Mouse (Mus musculus) large intestine, adult 2 months (tissue): Measurements from ENCODE around the gene Med12l. TPM values are rescaled to one million over a fixed set of nuclear protein-coding genes. Genes with fewer than 3 reads are reported as not detected.

Source experiments
- DNase-seq: peaks from one replicate; pipeline ENCODE4 v3.0.0-alpha.2; 2012; ENCODE audit warnings: low read depth, low spot score
- WGBS: fragments of 180-500 bp; shearing (Covaris S2); methylation state at CpG from one replicate; pipeline ENCODE4 v1.1.7; 2018; 5-methylcytosine and 5-hydroxymethylcytosine counted together
- polyA plus RNA-seq: library from polyadenylated mRNA; depleted of rRNA; stranded (reverse); fragments of >200 nt; gene quantifications from 2 replicates; pipeline ENCODE4 v1.2.3, GENCODE M21; 2012

The Med12l gene
- polyA plus RNA-seq, 1 experiment, result 0.14 TPM

DNA sequence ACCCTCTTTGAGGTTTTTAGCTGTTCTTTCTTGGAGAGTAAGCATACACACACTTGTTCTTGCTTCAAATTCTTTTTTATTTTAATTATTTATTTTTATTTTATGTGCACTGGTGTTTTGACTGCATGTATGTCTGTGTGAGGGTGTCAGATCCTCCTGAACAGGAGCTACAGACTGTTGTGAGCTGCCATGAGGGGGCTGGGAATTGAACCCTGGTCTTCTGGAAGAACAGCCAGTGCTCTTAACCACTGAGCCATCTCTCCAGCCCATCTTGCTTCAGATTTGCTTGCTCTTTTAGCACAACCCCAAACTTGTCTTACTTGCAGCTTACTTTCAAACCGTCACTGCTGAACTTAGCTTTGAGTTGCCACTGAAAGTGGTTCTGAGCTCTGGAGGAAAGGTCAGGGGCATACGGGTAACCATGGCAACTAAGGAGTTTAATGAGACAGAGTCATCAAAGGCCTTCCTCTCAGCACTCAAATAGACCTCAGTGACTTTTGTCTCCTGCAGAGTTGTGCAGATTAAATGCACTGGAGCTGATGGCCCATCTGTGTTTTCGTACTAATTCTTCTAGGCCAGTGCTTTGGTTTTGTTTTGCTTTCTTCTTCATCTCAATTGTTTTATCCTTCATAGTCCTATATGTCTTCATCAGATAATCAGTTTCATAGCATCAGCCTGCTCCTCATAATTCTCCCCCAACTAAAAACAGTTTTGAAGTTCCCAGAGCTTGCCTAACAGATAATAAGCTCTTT lies 272.1 kb downstream of the Med12l start:
- 42% methylated on average over 3 of the region's 3 CpGs for WGBS
- DNase-seq, result no peak

DNA sequence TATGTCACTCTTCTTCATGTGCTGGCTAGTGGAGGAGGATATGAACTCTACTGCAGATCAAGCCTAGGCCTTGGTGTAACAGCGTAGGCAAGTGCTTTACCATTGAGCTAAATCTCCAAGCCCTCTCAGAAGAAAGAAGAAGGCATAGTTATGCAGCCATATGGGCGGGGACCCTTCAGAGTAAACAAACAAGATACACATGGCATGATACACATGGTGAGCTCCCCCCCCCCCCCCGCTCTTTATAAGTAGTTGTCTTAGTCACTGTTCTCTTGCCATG lies 272.6 kb downstream of the Med12l start:
- no peak for DNase-seq
- 89% methylated on average over 3 of the region's 3 CpGs for WGBS

DNA sequence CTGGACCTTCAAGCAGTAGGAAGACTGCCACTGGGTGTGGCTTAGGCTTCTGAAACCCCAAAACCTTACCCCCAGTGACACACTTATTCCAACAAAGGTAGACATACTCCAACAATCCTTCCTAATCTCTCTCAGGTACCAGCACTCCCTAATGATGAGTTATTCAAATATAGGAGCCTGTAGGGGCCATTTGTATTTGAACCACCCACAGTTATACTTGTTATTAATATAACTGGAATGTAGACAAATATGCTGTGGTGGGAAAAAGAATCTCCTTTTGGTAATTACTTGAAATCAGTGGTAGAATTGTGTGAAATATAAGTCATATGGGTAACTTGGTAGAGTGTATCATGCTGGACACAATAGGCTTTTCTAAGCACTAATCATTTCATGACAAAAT lies 273.0 kb downstream of the Med12l start:
- DNase-seq, result no peak

- WGBS, result 27% methylated on average over 2 of the region's 2 CpGs
- no peak for DNase-seq
Observed at GRCm38 (mm10) chr3:59290551-59290950, 284.9 kb downstream of the Med12l start.

GRCm38 (mm10) chr3:59293437-59294199 lies 288.0 kb downstream of the Med12l start:
- 85% methylated on average over 5 of the region's 5 CpGs for WGBS
- DNase-seq, result no peak

- 85% methylated on average over 16 of the region's 16 CpGs for WGBS
Observed at GRCm38 (mm10) chr3:59295699-59296562, 290.3 kb downstream of the Med12l start.

GRCm38 (mm10) chr3:59296563-59297130 lies 291.0 kb downstream of the Med12l start:
- no peak for DNase-seq
- 79% methylated on average over 5 of the region's 5 CpGs for WGBS

More at GRCm38 (mm10) chr3:59295699-59296562, 290.3 kb downstream of the Med12l start:
- DNase-seq, result no peak

DNA sequence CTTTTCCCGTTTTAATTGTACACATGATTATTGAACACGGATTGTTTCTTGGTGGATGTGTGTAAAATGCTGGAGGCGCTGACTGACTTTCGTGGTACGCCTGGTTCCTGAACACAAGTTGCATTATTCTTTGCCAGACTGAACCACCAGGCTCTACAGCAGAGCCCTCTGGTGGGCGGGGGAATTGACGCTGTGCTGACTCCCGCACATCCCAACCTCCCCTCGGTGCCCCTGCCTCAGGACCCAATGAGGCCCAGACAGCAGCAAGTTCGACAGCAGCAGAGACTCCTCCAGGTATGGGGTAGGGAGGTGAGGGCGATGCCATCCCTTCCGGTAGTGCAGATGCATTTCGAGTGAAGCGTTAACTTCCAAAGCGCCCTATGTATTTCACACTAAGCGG lies 292.0 kb downstream of the Med12l start:
- WGBS, result 90% methylated on average over 16 of the region's 16 CpGs
- no peak for DNase-seq

DNA sequence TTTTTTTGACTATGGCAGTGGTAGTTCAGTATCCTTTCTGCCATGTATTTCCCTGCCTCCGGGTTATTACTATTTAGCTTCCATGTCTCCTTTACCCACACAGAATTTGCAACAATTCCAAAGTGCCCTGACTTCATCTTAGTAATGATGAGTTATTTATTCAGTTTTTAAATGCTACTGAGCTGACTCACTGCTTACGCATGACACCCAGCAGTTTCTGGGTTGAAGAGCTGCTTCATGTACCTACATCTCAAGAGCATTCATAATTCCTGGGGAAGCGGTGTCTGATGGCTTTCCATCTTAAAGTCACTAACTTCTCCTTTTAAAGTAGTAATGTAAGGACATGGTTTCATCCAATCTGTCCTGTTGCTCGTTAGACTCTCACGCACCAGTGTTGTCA lies 299.3 kb downstream of the Med12l start:
- no peak for DNase-seq
- 92% methylated on average over 5 of the region's 5 CpGs for WGBS

DNA sequence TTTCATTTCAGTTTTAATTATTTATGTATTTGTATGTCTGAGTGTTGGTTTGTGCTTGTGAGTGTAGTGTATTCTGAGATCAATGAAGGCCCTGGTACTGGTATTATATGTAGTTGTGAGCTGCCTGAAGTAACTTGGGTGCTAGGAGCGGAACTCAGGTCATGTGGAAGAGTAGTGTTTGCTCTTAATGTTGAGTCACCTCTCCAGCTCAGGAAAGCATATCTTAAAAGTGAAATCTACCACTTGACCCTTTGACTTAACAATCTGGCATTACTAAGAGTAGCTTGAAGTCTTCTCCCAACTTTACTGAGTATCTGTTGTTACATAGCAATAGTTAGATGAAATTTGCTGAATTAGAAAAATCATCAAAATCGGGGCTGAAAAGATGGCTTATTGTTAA lies 299.9 kb downstream of the Med12l start:
- WGBS, result 95% methylated on average over 2 of the region's 2 CpGs
- no peak for DNase-seq

GRCm38 (mm10) chr3:59312610-59313009 lies 307.0 kb downstream of the Med12l start:
- WGBS, result 77% methylated on average over 10 of the region's 10 CpGs
- no peak for DNase-seq

DNA sequence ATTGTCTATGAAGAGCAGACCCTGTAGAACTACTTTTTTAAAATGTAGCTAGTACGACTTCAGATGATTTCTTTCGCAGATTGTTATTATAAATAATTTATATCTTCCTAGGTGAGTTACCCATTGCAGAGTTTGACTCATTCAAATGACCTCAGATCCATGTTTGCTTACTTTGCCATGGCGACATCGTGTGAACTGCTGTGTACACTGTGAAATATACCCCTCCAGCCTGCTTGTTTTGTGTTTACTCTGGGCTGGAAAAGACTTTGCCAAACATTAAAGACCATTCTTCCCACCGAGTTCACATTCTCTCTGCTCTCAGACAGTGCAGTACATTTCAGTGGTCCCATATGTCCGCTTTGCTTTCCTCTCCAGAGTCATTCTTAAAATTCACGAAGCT lies 310.5 kb downstream of the Med12l start:
- 43% methylated on average over 7 of the region's 7 CpGs for WGBS
- DNase-seq, result no peak

- WGBS, result 43% methylated on average over 7 of the region's 7 CpGs
- no peak for DNase-seq
Observed at GRCm38 (mm10) chr3:59321278-59321876, 315.8 kb downstream of the Med12l start.

GRCm38 (mm10) chr3:59328526-59328925 lies 322.9 kb downstream of the Med12l start:
- DNase-seq, result no peak
- WGBS, result 85% methylated on average over 2 of the region's 2 CpGs

DNA sequence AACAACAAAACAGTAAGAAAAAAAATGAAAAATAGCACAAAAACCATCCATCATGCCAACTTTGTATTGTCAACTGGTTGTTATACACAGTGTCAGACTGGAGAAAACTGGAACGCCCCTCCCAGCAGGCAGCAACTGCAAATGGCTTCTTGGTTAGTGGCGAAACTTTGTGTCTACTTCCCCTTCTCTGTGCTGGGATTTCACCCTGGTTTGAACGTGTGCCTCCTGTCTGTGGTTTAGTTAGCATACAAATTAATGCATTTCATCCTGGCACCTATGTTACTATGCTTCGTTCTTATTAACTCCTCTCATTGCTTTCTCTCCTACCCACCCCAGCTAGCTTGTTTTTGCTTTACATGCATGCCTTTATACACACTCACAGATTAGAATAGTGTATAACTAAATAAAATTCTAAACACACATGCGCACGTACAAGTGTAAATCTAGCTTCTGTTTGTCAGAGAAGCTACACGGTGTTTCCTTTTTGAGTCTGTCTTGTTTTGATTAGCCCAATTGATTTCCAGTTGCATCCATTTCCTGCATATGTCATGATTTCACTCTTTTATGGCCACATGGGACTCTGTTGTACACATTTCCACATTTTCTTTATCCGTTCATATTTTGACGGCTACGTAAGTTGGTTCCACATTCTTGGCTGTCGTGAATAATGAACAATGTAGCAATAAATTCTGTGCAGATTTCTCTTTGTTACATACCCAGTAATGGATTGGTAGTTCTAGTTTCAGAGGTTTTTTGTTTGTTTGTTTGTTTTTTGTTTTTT lies 336.2 kb downstream of the Med12l start:
- no peak for DNase-seq
- 66% methylated on average over 11 of the region's 11 CpGs for WGBS

GRCm38 (mm10) chr3:59343026-59343425 lies 337.4 kb downstream of the Med12l start:
- no peak for DNase-seq
- WGBS, result 66% methylated on average over 4 of the region's 4 CpGs

DNA sequence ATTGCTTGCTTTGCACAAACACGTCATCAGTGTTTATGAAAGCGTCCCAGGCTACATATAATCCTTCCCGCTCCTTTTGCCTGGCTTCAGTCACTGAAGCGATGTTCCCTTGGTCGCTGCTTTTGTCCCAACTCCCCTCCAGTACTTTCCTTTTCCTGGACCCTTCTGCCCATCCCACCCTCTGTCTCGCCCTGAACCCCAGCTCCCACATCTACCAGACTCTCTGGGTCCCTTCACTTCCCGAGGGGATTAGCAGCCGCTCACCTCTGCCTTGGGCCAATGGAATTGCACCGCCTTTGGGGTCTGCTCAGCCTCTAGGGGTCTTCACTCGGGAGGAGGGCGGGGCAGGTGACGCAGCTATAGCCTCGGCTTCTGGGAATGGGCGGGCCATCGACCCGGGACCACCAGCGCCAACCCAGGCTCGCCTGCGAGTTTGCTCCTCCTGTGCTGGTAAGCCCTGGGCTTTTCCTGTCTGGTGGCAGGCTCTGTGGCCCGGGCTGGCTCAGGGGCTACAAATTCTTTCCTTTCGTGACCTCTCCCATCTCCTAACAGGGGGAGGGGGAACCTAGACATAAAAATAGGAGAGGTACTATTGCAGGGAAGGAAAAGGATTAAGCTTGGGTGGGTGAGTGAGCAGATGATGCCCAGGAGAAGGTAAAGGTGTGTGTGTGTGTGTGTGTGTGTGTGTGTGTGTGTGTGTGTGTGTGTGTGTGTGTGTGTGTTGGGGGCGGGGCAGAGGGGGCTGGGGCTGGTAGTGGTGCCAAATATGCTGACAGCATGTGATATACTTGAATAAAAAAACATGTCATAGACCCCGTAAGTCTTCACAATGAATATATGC lies 338.7 kb downstream of the Med12l start, which contains the start of gene Igsf10:
TSS of gene Igsf10 (minus strand) at position 330 of the 841 bp plus-strand sequence.
- 5% methylated on average over 23 of the region's 23 CpGs for WGBS
- DNase-seq, result no peak

- no peak for DNase-seq
Observed at GRCm38 (mm10) chr3:59351768-59352167, 346.1 kb downstream of the Med12l start.
